ENCODE assay signal across 13 mouse cellular contexts in the genomic region with DNA sequence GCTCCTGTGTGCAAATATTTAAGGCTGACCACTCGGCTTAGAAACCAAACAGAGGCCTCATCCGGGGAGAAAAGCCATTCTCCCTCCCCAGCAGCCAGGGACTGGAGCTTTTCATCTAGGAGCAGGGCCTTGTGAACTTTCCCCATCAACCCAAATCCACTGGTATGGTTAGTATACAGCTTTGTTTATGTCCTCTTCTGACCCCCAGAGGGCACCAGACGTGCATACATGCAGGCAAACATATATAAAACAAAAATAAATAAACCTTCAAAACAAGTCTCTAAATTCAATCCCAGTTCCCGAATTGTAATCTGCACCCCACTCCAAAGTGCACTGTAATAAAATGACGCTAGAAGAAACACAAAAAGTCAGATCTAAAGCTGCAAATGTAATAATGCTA. TPM values are rescaled to one million over a fixed set of nuclear protein-coding genes. Genes with fewer than 3 reads are reported as not detected.
DNase-seq lines count a peak whose midpoint lies in the region; ATAC-seq and TF ChIP-seq lines count a peak whose summit lies in the region.
"Had no signal": no experiment of that assay in that cellular context is flagged by ENCODE, and none has a peak within 500 bp of the region (broad histone marks: within the 10 kb centered on the region; RNA-seq: fewer than 3 reads in every experiment).

No protein-coding gene starts in this region.

- peak; percentile 23 for DNase-seq in hindbrain, postnatal 0 days (ENCODE audit: low spot score)
- DNase-seq in 416B (ENCODE audit: low read depth) (peak; percentile 86), MEL (ENCODE audit: low read depth, low spot score) (peak; percentile 87)
- DNase-seq in lung, postnatal 10 days = peak; percentile 16
- no peak for DNase-seq in right cerebral cortex, adult 2 months (ENCODE audit: low spot score in 2 of 2)
- DNase-seq in right cerebral cortex, postnatal 14 days = no peak
- DNase-seq in adrenal gland, postnatal 4 days (ENCODE audit: low spot score in 2 of 2) = no peak
- DNase-seq: cerebellum, postnatal 10 days; heart, postnatal 10 days had no signal

- H3K27me3 ChIP-seq in hindbrain, postnatal 0 days (ENCODE audit: insufficient read depth, low read length) = no peaks in the 10 kb centered on the region
- no peaks in the 10 kb centered on the region for H3K27me3 ChIP-seq in hindbrain, embryonic 12.5 days
- no peaks in the 10 kb centered on the region for H3K27me3 ChIP-seq in MEL (ENCODE audit: control insufficient read depth in 1 of 2, insufficient read depth in 2 of 2, low read length in 2 of 2)

- no peak for ATAC-seq in hindbrain, postnatal 0 days
- no peak for ATAC-seq in hindbrain, embryonic 12.5 days (ENCODE audit: low FRiP score)
- ATAC-seq: forebrain, embryonic 14.5 days had no signal

- TF ChIP-seq EP300 in MEL (IDR thresholded peaks at IDR 0.05; ENCODE audit: low read depth in 1 of 2, low read length in 2 of 2) = no peak

- no peaks in the 10 kb centered on the region for H3K4me1 ChIP-seq in hindbrain, postnatal 0 days (ENCODE audit: insufficient read depth, low read length)
- no peaks in the 10 kb centered on the region for H3K4me1 ChIP-seq in hindbrain, embryonic 12.5 days
- peaks cover 0 to 8% of the 10 kb centered on the region in 2 experiments; a peak in 2 of 4 replicates for H3K4me1 ChIP-seq in MEL (ENCODE audit: control insufficient read depth in 1 of 2, insufficient read depth in 2 of 2, low read length in 2 of 2)

- H3K4me3 ChIP-seq in hindbrain, postnatal 0 days (ENCODE audit: low read length) = no peak overlapping the region
- no peak overlapping the region for H3K4me3 ChIP-seq in hindbrain, embryonic 12.5 days
- peak overlapping the region in 1 of 2 experiments; percentile 34; a peak in 1 of 4 replicates for H3K4me3 ChIP-seq in MEL (ENCODE audit: control insufficient read depth in 1 of 2, insufficient read depth in 1 of 2, low read depth in 2 of 2, low read length in 2 of 2)

- TF ChIP-seq POLR2A in MEL (IDR thresholded peaks at IDR 0.05; ENCODE audit: control insufficient read depth in 1 of 2, insufficient read depth in 1 of 2, low read depth in 1 of 2, low read length in 2 of 2, poor library complexity in 1 of 2) = no peak

- 55% methylated on average over 5 of the region's 5 CpGs for WGBS in hindbrain, postnatal 0 days
- WGBS in hindbrain, embryonic 12.5 days = 55% methylated on average over 5 of the region's 5 CpGs

- H3K36me3 ChIP-seq in hindbrain, postnatal 0 days (ENCODE audit: insufficient read depth, low read length) = no peaks in the 10 kb centered on the region
- H3K36me3 ChIP-seq in hindbrain, embryonic 12.5 days = no peaks in the 10 kb centered on the region
- peaks cover 0 to 2% of the 10 kb centered on the region in 2 experiments; a peak in 1 of 4 replicates for H3K36me3 ChIP-seq in MEL (ENCODE audit: control insufficient read depth in 1 of 2, insufficient read depth in 2 of 2, low read length in 2 of 2)

- H3K9me3 ChIP-seq in hindbrain, postnatal 0 days (ENCODE audit: low read length) = no peaks in the 10 kb centered on the region
- H3K9me3 ChIP-seq in hindbrain, embryonic 12.5 days (replicated peaks) = no peaks in the 10 kb centered on the region
- H3K9me3 ChIP-seq in MEL (replicated peaks; ENCODE audit: insufficient read depth, low read length) = no peaks in the 10 kb centered on the region

- peak; percentile 52 for TF ChIP-seq CTCF in hindbrain, postnatal 0 days (IDR thresholded peaks at IDR 0.05; ENCODE audit: low read depth)
- peak; percentile 48 to 94 (median 51) for TF ChIP-seq CTCF in MEL (IDR thresholded peaks at IDR 0.05 in 2 of 3, conservative IDR thresholded peaks at IDR 0.05 in 1 of 3; ENCODE audit: control insufficient read depth in 1 of 3, insufficient read depth in 1 of 3, low read depth in 2 of 3, low read length in 3 of 3, poor library complexity in 1 of 3, severe bottlenecking in 1 of 3)

- H3K9ac ChIP-seq in hindbrain, postnatal 0 days (replicated peaks; ENCODE audit: low read length) = no peak overlapping the region
- H3K9ac ChIP-seq in hindbrain, embryonic 12.5 days = no peak overlapping the region
- H3K9ac ChIP-seq in MEL (ENCODE audit: control insufficient read depth, low read depth, low read length, poor library complexity, severe bottlenecking) = no peak overlapping the region

- H3K27ac ChIP-seq in hindbrain, postnatal 0 days = no peak overlapping the region
- H3K27ac ChIP-seq in hindbrain, embryonic 12.5 days = no peak overlapping the region
- H3K27ac ChIP-seq in MEL (ENCODE audit: control insufficient read depth, low read depth, low read length) = no peak overlapping the region

- H3K4me2 ChIP-seq in hindbrain, postnatal 0 days (ENCODE audit: low read depth, low read length) = no peak overlapping the region
- H3K4me2 ChIP-seq in hindbrain, embryonic 12.5 days (replicated peaks) = no peak overlapping the region

- TF ChIP-seq RAD21 in MEL (IDR thresholded peaks at IDR 0.05; ENCODE audit: low read depth, low read length) = peak; percentile 94

- H3K79me2 ChIP-seq in MEL (ENCODE audit: control insufficient read depth, insufficient read depth, low read length, poor library complexity) = no peaks in the 10 kb centered on the region

TF ChIP-seq in MEL, 35 proteins besides CTCF, POLR2A, EP300 and RAD21:
- TF ChIP-seq ZNF384 (IDR thresholded peaks at IDR 0.05; ENCODE audit: low read depth, low read length) = 0 out of 2 replicates have a peak, but pooled peaks have one; percentile 45
- peak; percentile 99 for TF ChIP-seq SMC3 (IDR thresholded peaks at IDR 0.05; ENCODE audit: low read depth, low read length)
- TF ChIP-seq ZC3H11A (IDR thresholded peaks at IDR 0.05; ENCODE audit: low read depth, low read length) = peak; percentile 98
- no peak for TF ChIP-seq POLR2AphosphoS2 (IDR thresholded peaks at IDR 0.05; ENCODE audit: low read length)
- no peak for TF ChIP-seq TBP (IDR thresholded peaks at IDR 0.05; ENCODE audit: low read depth, low read length)
- TF ChIP-seq SIN3A (IDR thresholded peaks at IDR 0.05; ENCODE audit: low read length) = peak; percentile 64
- TF ChIP-seq MYC (IDR thresholded peaks at IDR 0.05; ENCODE audit: low read depth, low read length) = 0 out of 2 replicates have a peak, but pooled peaks have one; percentile 43
- no peak for TF ChIP-seq POLR2AphosphoS5 (IDR thresholded peaks at IDR 0.05; ENCODE audit: borderline replicate concordance, low read depth, low read length)
- TF ChIP-seq JUND (IDR thresholded peaks at IDR 0.05; ENCODE audit: low read depth, low read length) = no peak

RNA-seq across cellular contexts. Expression of a gene that starts 9.4 kb away (rescaled TPM):
- not detected in 2 replicates for total RNA-seq in hindbrain, postnatal 0 days (2014; rRNA removed)
- 0.24 and 0.42 TPM in 2 replicates for polyA plus RNA-seq in hindbrain, postnatal 0 days (2015; fragmentation: Nextera tagmentation; extraction: Ambion mirVana)
- 0.10 and 0.38 TPM in 2 replicates for polyA plus RNA-seq in hindbrain, embryonic 12.5 days (2016; fragmentation: Nextera tagmentation; extraction: Ambion mirVana)
- 0.98 and 1.6 TPM in 2 replicates for total RNA-seq in MEL (2012; rRNA removed)
- polyA plus RNA-seq in MEL (2012; ENCODE audit: insufficient read depth in 1 of 2, insufficient read length in 2 of 2, low read depth in 1 of 2, low replicate concordance in 2 of 2, missing spikeins in 1 of 2) = 1 to 10 TPM in 1 of 2 experiments, not detected in 1; 5.0 TPM
- 1 to 10 TPM in 1 of 2 experiments, under 1 TPM in 1; 0.28 to 1.2 TPM for total RNA-seq in adrenal gland, postnatal 4 days (2021)
- polyA plus RNA-seq: large intestine, adult 2 months had no signal

RNA-seq across cellular contexts. Expression of a gene that starts 10.5 kb away (rescaled TPM):
- total RNA-seq in hindbrain, postnatal 0 days (2014; rRNA removed) = 4.5 TPM in 1 of 2 replicates, not detected in the other
- 0.42 and 0.59 TPM in 2 replicates for polyA plus RNA-seq in hindbrain, postnatal 0 days (2015; fragmentation: Nextera tagmentation; extraction: Ambion mirVana)
- not detected in 2 replicates for polyA plus RNA-seq in hindbrain, embryonic 12.5 days (2016; fragmentation: Nextera tagmentation; extraction: Ambion mirVana)
- 0.54 TPM in 1 of 2 replicates, not detected in the other for total RNA-seq in MEL (2012; rRNA removed)
- polyA plus RNA-seq in MEL (2012; ENCODE audit: insufficient read depth in 1 of 2, insufficient read length in 2 of 2, low read depth in 1 of 2, low replicate concordance in 2 of 2, missing spikeins in 1 of 2) = under 1 TPM in 1 of 2 experiments, not detected in 1; 0.33 TPM
- under 1 TPM in 1 of 2 experiments, not detected in 1; 0.36 TPM for total RNA-seq in adrenal gland, postnatal 4 days (2021)
- total RNA-seq: heart, postnatal 10 days had no signal
- polyA plus RNA-seq: forebrain, embryonic 14.5 days; neural tube, embryonic 14.5 days had no signal

RNA-seq across cellular contexts. Expression of a gene that starts 13.9 kb away (rescaled TPM):
- total RNA-seq in hindbrain, postnatal 0 days (2014; rRNA removed) = not detected in 2 replicates
- polyA plus RNA-seq in hindbrain, postnatal 0 days (2015; fragmentation: Nextera tagmentation; extraction: Ambion mirVana) = not detected in 2 replicates
- not detected in 2 replicates for polyA plus RNA-seq in hindbrain, embryonic 12.5 days (2016; fragmentation: Nextera tagmentation; extraction: Ambion mirVana)
- not detected in 2 replicates for total RNA-seq in MEL (2012; rRNA removed)
- polyA plus RNA-seq in MEL (2012; ENCODE audit: insufficient read depth in 1 of 2, insufficient read length in 2 of 2, low read depth in 1 of 2, low replicate concordance in 2 of 2, missing spikeins in 1 of 2) = under 1 TPM in 1 of 2 experiments, not detected in 1; 0.10 TPM
- total RNA-seq in adrenal gland, postnatal 4 days (2021) = not detected
- total RNA-seq: heart, postnatal 10 days had no signal
- polyA plus RNA-seq: forebrain, embryonic 14.5 days; large intestine, adult 2 months; neural tube, embryonic 14.5 days had no signal

RNA-seq across cellular contexts. Expression of a gene that starts 17.5 kb away (rescaled TPM):
- total RNA-seq in hindbrain, postnatal 0 days (2014; rRNA removed) = 70.2 and 87.3 TPM in 2 replicates
- 100 and 105 TPM in 2 replicates for polyA plus RNA-seq in hindbrain, postnatal 0 days (2015; fragmentation: Nextera tagmentation; extraction: Ambion mirVana)
- 96.0 and 102 TPM in 2 replicates for polyA plus RNA-seq in hindbrain, embryonic 12.5 days (2016; fragmentation: Nextera tagmentation; extraction: Ambion mirVana)
- total RNA-seq in MEL (2012; rRNA removed) = 30.4 and 31.4 TPM in 2 replicates
- 10 to 100 TPM in 1 of 2 experiments, not detected in 1; 44.4 TPM for polyA plus RNA-seq in MEL (2012; ENCODE audit: insufficient read depth in 1 of 2, insufficient read length in 2 of 2, low read depth in 1 of 2, low replicate concordance in 2 of 2, missing spikeins in 1 of 2)
- total RNA-seq in adrenal gland, postnatal 4 days (2021) = 100 to 1,000 TPM; 100 to 106 TPM

RNA-seq across cellular contexts. Expression of a gene that starts 17.7 kb away (rescaled TPM):
- total RNA-seq in hindbrain, postnatal 0 days (2014; rRNA removed) = 154 and 160 TPM in 2 replicates
- polyA plus RNA-seq in hindbrain, postnatal 0 days (2015; fragmentation: Nextera tagmentation; extraction: Ambion mirVana) = 168 and 171 TPM in 2 replicates
- 145 and 148 TPM in 2 replicates for polyA plus RNA-seq in hindbrain, embryonic 12.5 days (2016; fragmentation: Nextera tagmentation; extraction: Ambion mirVana)
- 96.3 and 104 TPM in 2 replicates for total RNA-seq in MEL (2012; rRNA removed)
- 100 to 1,000 TPM; 114 to 145 TPM for polyA plus RNA-seq in MEL (2012; ENCODE audit: insufficient read depth in 1 of 2, insufficient read length in 2 of 2, low read depth in 1 of 2, low replicate concordance in 2 of 2, missing spikeins in 1 of 2)
- 100 to 1,000 TPM; 153 TPM for total RNA-seq in adrenal gland, postnatal 4 days (2021)

Comparison
In these comparisons a context has a peak if more than half of its experiments do, and no peak if none do; other contexts are left out.
1. DNase-seq: peak in hindbrain, postnatal 0 days (single experiment), 416B (single experiment), MEL (single experiment) and lung, postnatal 10 days (single experiment); none in right cerebral cortex, adult 2 months (0 of 2), right cerebral cortex, postnatal 14 days (single experiment) and adrenal gland, postnatal 4 days (0 of 2).